Mouse (Mus musculus) myocyte (in vitro differentiated cells): ENCODE results near the gene Mmp24.

Experiments
- MAX ChIP-seq: IDR thresholded peaks from one replicate; pipeline ENCODE4 v1.6.1; 2011; ENCODE audit warnings: low read depth, mild to moderate bottlenecking, control low read depth
- POLR2A ChIP-seq: IDR thresholded peaks from one replicate; pipeline ENCODE4 v1.6.1; 2011; ENCODE audit warnings: low read depth, mild to moderate bottlenecking, control low read depth, moderate library complexity; ENCODE audit not compliant: insufficient read length

DNA sequence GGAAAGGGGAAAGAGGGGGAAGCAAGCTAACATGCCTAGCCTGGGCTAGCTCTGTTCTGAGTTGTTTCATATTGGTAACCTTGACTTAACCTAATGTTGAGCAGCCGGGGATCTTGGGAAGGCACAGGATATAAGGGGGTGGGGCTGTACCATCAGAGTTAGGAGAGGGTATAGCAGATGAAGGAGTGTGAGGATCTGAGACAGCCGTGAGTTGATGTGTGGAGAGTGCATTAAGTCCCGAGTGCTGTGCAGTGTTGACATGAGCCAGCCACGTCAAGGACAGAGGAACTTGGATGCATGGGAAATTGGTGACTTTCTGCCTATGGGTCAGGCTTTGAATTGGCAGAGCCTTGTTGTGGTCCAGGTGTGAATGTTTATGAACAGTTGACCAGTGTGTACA lies 37.5 kb downstream of the Mmp24 start:
- no peak for TF ChIP-seq POLR2A
- TF ChIP-seq MAX = no peak
